Mouse (Mus musculus) embryo, embryonic 9.5 days (tissue): ENCODE data around the gene Creb3l1.

Source experiments
- DNase-seq: peaks from one replicate; pipeline ENCODE4 v3.0.0-alpha.2; 2017; ENCODE audit errors: extremely low spot score

Creb3l1 gene

DNA sequence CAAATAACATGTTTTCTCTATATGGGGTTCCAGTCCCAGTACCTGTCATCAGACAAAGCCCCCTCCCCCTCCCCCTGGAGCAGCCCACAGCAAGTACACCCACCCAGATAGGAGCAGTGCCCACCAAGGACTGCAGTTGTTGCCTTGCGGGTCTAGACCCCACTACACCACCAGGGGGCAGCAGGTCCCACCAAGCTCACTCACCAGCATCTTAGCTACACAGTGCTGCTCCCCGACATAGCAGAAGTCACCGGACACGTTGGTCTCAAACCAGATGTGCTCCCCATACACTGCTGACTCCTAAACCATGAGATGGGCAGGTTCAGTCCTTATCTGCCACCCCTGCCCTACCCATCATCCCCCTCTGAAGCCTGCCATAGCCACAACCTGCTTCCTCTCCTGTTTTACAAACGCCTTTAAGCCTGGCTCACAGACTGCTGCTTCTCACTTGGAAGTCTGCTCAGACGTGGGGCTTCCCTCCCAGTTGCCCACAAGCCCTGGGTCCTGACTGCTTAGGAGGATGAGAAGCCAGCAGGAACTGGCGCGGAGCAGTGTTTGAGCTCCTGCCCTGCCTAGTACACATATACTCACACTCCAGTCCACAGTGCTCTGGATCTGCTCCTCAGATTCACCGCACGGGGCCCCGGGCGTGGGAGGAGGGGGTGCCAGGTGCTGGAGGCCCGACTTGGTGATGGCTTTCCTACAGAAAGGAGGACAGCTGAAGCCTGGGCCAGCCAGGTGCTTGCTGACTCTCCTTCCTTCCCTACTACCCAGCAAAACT lies 79.9 kb downstream of the Creb3l1 start:
- peak; percentile 78 for DNase-seq

DNA sequence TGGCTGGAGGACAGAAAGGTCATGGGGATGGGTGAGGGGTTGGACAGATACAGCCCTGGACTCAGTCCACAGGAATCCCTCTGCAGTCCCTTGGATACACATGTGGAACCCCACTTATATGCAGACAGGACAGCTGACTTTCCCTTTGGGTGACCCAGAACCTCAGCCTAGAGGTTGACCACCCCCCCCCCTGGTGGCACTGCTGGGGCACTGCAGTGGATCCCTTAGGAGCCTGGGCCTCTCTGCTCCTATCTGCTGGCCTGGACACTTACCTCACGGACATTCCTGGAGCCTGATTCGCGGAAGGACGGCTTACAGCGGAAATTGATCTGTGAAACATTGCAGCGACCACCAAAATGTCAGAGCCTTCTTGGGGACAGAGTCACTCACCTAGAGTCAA lies 81.9 kb downstream of the Creb3l1 start:
- DNase-seq: no peak

- no peak for DNase-seq
These were observed 84.9 kb downstream of the Creb3l1 start for GRCm38 (mm10) chr2:91939303-91939935.

DNA sequence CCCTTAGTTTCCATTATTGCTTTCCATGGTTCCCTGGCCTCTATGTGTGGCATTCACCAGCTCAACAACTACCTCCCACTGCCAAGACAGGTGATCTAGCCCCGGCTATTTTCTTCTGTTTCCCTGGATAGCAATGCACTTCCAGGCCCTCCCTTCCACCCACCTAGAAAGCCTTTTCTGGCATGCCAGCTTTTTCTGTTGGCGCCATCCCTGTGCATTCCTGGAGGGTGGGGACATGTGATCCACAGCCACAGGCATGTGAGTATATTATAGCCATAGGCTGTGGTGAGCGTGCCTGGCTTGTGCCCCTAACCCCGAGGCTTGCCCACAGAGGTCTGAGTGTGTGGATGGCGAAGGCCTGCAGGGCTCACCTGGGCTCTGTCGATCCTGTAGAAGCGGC lies 88.1 kb downstream of the Creb3l1 start:
- no peak for DNase-seq

DNA sequence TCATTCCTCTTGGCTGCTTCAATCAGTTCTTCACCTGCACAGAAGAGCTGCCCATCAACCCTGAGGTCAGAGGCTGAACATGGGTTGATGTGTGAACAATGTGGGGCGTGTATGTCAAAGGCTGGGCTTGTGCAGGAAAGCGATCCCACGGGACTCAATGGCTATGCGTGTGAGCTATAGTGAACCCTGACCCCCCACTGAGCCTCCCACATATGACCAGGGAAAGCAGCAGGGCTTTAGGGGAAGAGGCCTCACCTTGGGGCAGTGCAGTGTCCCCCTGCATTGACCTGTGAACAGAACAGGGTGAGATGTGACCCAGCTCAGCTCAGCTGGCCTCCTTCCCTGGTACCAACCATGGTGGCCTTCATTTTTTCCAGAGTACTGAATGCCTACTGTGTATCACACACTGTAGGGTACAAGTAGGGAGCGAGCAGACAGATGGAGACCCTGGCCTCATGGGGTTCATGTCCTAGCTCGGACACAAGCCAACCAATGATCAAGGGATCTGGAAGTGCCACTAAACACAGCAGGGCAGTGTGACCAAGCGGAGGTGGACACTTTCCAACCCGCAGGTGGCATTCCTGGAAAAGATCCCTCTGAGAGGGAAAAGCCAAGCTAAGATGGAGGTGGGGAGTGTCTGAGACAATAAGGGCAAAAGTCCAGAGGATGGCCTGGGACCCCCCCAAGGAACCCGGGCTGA lies 89.3 kb downstream of the Creb3l1 start:
- DNase-seq: no peak

DNA sequence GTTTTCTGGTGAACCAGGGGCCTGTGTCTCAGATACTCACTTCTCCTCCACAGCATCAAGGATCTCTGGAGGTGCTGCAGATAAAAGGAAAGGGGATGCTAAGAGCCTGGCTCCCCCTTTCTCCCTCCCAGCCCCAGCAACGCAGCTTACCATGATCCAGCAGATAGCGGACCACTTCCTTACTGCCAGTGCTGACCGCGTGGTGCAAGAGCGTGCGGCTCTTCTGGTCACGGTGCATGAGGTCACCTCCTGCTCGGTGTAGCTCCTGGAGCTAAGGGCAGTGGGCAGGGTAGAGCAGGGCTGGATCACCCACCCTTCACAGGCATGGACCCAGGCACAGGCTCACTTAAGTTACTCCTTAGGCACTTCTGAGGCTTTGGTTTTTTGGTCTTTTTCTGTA lies 90.3 kb downstream of the Creb3l1 start:
- no peak for DNase-seq

DNA sequence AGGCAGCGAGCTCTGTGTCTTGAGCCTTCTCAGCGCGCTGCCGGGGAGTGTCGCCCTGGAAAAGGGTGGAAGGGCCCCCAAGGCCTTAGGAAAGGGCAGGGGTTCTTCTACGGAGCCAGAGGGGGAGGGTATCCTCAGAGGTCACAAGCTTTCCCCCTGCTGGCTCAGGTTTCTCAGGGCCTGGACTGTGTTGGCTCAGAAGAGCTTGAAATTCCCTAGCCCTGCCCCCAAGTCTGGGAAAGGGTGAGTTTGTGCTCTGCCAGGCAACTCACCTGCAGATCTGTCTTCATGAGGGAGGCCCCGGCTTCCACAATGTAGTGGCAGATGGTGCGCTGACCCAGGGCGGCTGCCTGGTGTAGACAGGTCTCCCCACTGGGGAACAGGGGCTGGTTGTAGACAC lies 90.8 kb downstream of the Creb3l1 start:
- DNase-seq: peak; percentile 75

- peak; percentile 65 for DNase-seq
These were observed 91.5 kb downstream of the Creb3l1 start for GRCm38 (mm10) chr2:91932737-91933350.
